9 mouse cellular contexts compared by ENCODE assay signal in genomic region chr10:18430973-18431372, GRCm38 (mm10).
A peak's percentile ranks its signal among the peaks of the same experiment; 100 is the strongest.
DNase-seq lines count a peak whose midpoint lies in the region; ATAC-seq and TF ChIP-seq lines count a peak whose summit lies in the region.
"Had no signal": no experiment of that assay in that cellular context is flagged by ENCODE, and none has a peak within 500 bp of the region (broad histone marks: within the 10 kb centered on the region; RNA-seq: fewer than 3 reads in every experiment).

No protein-coding gene starts in this region.

- H3K27ac ChIP-seq in cortical plate, adult 2 months (ENCODE audit: insufficient read depth, low read length), result no peak overlapping the region
- H3K27ac ChIP-seq in hindbrain, postnatal 0 days, result peak overlapping the region; percentile 55
- H3K27ac ChIP-seq in macrophage, result no peak overlapping the region

- no peaks in the 10 kb centered on the region for H3K36me3 ChIP-seq in hindbrain, postnatal 0 days (ENCODE audit: insufficient read depth, low read length)
- H3K36me3 ChIP-seq in macrophage (ENCODE audit: inconsistent target), result no peaks in the 10 kb centered on the region

- DNase-seq in Patski (ENCODE audit: low read depth, low spot score), result no peak
- peak; percentile 90 for DNase-seq in gastrocnemius, postnatal 14 days
- DNase-seq in hindbrain, postnatal 0 days (ENCODE audit: low spot score), result peak; percentile 84
- peak; percentile 41 to 90 for DNase-seq in left cerebral cortex, postnatal 10 days (ENCODE audit: extremely low spot score in 1 of 2, low spot score in 2 of 2)
- peak; percentile 33 to 34 for DNase-seq in right cerebral cortex, adult 2 months (ENCODE audit: low spot score in 2 of 2)

- H3K4me2 ChIP-seq in hindbrain, postnatal 0 days (ENCODE audit: low read depth, low read length), result peak overlapping the region; percentile 57

- H3K4me3 ChIP-seq in cortical plate, adult 2 months (ENCODE audit: insufficient read depth, low read length), result peak overlapping the region; percentile 23
- peak overlapping the region; percentile 28 for H3K4me3 ChIP-seq in hindbrain, postnatal 0 days (ENCODE audit: low read length)
- H3K4me3 ChIP-seq in macrophage (ENCODE audit: inconsistent target), result peak overlapping the region; percentile 12; the same call in 1 of the 2 replicates
- H3K4me3 ChIP-seq: erythroblast, embryonic 14.5 days had no signal

- no peaks in the 10 kb centered on the region for H3K79me2 ChIP-seq in macrophage (ENCODE audit: inconsistent target)

- no peak for TF ChIP-seq CTCF in Patski (IDR thresholded peaks at IDR 0.05)
- TF ChIP-seq CTCF in cortical plate, adult 2 months (IDR thresholded peaks at IDR 0.05; ENCODE audit: extremely low read depth, insufficient read depth, low read length), result no peak
- peak; percentile 23; the same call in 1 of the 2 replicates for TF ChIP-seq CTCF in hindbrain, postnatal 0 days (IDR thresholded peaks at IDR 0.05; ENCODE audit: low read depth)

- no peaks in the 10 kb centered on the region for H3K4me1 ChIP-seq in cortical plate, adult 2 months (ENCODE audit: control insufficient read depth, insufficient read depth, low read length)
- H3K4me1 ChIP-seq in hindbrain, postnatal 0 days (ENCODE audit: insufficient read depth, low read length), result no peaks in the 10 kb centered on the region

- in situ Hi-C loops in Patski (cut with MboI; ENCODE audit: low pct_unique_long_range_greater_than_20kb), result no loop called here

- no peaks in the 10 kb centered on the region for H3K27me3 ChIP-seq in Patski
- no peaks in the 10 kb centered on the region for H3K27me3 ChIP-seq in hindbrain, postnatal 0 days (ENCODE audit: insufficient read depth, low read length)

- POLR2A ChIA-PET in Patski (lab: Charles Lee), result no interaction called here

- no peaks in the 10 kb centered on the region for H3K9me3 ChIP-seq in hindbrain, postnatal 0 days (ENCODE audit: low read length)

- intact Hi-C loops in gastrocnemius, postnatal 14 days (cut with DNase I; ENCODE audit: low total_unique reads), result no loop called here
- intact Hi-C loops in left cerebral cortex, postnatal 10 days (cut with DNase I), result no loop called here

- no peak for TF ChIP-seq POLR2A in cortical plate, adult 2 months (IDR thresholded peaks at IDR 0.05; ENCODE audit: extremely low read depth, insufficient read depth, low read length)

- CTCF ChIA-PET in Patski (lab: Charles Lee), result interaction anchor here (1.4 kb wide), 1 partner anchor 13 kb away, joined by 3 read pairs; no protein-coding TSS in a partner anchor

- WGBS in hindbrain, postnatal 0 days, result 2% methylated on average over 18 of the region's 18 CpGs
- 6% methylated on average over 18 of the region's 18 CpGs for WGBS in macrophage (ENCODE audit: missing documents)

- ATAC-seq in Patski, result peak; percentile 44
- ATAC-seq in hindbrain, postnatal 0 days, result peak; percentile 86
- no peak for ATAC-seq in inflammation-experienced regulatory T-cells, adult 6 months

- H3K9ac ChIP-seq in hindbrain, postnatal 0 days (replicated peaks; ENCODE audit: low read length), result peak overlapping the region; percentile 44
